Mouse (Mus musculus) kidney, adult 8-10 months (tissue): Measurements from ENCODE around the gene E130218I03Rik.

Experiments
- DNase-seq, 2 experiments: peaks; one replicate each; pipeline ENCODE4 v3.0.0; 2022

E130218I03Rik gene

GRCm38 (mm10) chr4:134243516-134244250, at the start of gene E130218I03Rik:
TSS of gene E130218I03Rik (plus strand) at chr4:134243662.
- no peak for DNase-seq

GRCm38 (mm10) chr4:134199371-134199770, 44.1 kb upstream of the E130218I03Rik start:
- no peak for DNase-seq

- no peak for DNase-seq
Measured at GRCm38 (mm10) chr4:134202904-134203303, 40.6 kb upstream of the E130218I03Rik start, which contains the start of gene Gm7534. TSS of gene Gm7534 (minus strand) at chr4:134203004.

GRCm38 (mm10) chr4:134203340-134203896, 40.0 kb upstream of the E130218I03Rik start:
- no peak for DNase-seq

- DNase-seq = no peak
Measured at GRCm38 (mm10) chr4:134206488-134207053, 36.9 kb upstream of the E130218I03Rik start.

GRCm38 (mm10) chr4:134222793-134223600, 20.5 kb upstream of the E130218I03Rik start:
- DNase-seq = peak; percentile 38 to 66

- DNase-seq = no peak
Measured at GRCm38 (mm10) chr4:134227194-134227593, 16.3 kb upstream of the E130218I03Rik start, which contains the start of gene Catsper4. TSS of gene Catsper4 (minus strand) at chr4:134227383.

- DNase-seq = peak; percentile 47 to 50
Measured at GRCm38 (mm10) chr4:134230431-134230830, 13.0 kb upstream of the E130218I03Rik start.

- no peak for DNase-seq
Measured at GRCm38 (mm10) chr4:134234876-134235275, 8.6 kb upstream of the E130218I03Rik start.

GRCm38 (mm10) chr4:134237582-134238278, 5.7 kb upstream of the E130218I03Rik start:
- no peak for DNase-seq

- peak; percentile 94 to 96 for DNase-seq
Measured at GRCm38 (mm10) chr4:134238279-134238651, 5.2 kb upstream of the E130218I03Rik start, which contains the start of gene Cnksr1. TSS of gene Cnksr1 (minus strand) at chr4:134238399.

- DNase-seq = no peak
Measured at GRCm38 (mm10) chr4:134238686-134239085, 4.8 kb upstream of the E130218I03Rik start.

- DNase-seq = peak; percentile 90 to 95
Measured at GRCm38 (mm10) chr4:134245148-134245843, 1.8 kb downstream of the E130218I03Rik start, which contains the start of gene Zfp593. TSS of gene Zfp593 (minus strand) at chr4:134245592.

- peak in 1 of 2 experiments; percentile 33 for DNase-seq
Measured at GRCm38 (mm10) chr4:134246256-134246655, 2.8 kb downstream of the E130218I03Rik start.

- DNase-seq = no peak
Measured at GRCm38 (mm10) chr4:134246719-134247258, 3.3 kb downstream of the E130218I03Rik start, which contains the start of gene Gm30191. TSS of gene Gm30191 (plus strand) at chr4:134246935.

- peak in 1 of 2 experiments; percentile 67 for DNase-seq
Measured at GRCm38 (mm10) chr4:134249651-134250050, 6.2 kb downstream of the E130218I03Rik start.

GRCm38 (mm10) chr4:134250116-134250929, 6.9 kb downstream of the E130218I03Rik start:
- no peak for DNase-seq

- no peak for DNase-seq
Measured at GRCm38 (mm10) chr4:134250930-134251240, 7.4 kb downstream of the E130218I03Rik start.

- DNase-seq = no peak
Measured at GRCm38 (mm10) chr4:134251241-134252130, 8.0 kb downstream of the E130218I03Rik start.
